Mouse (Mus musculus): ENCODE results near the gene Rnf213. TPM values are rescaled to one million over a fixed set of nuclear protein-coding genes. Genes with fewer than 3 reads are reported as not detected.

The Rnf213 gene
- polyA plus RNA-seq, 1 experiment from 2014 or later, result 0.72 TPM

- Histone ChIP-seq H3K4me2 (ENCODE audit: low read depth, low read length) (no peak overlapping the region), H3K4me1 (ENCODE audit: control insufficient read depth, insufficient read depth, low read length) (0 out of 2 replicates have a peak, but pooled peaks cover 7% of the 10 kb centered on the region), H3K9ac (replicated peaks; ENCODE audit: low read depth, low read length) (no peak overlapping the region), H3K27ac (ENCODE audit: low read depth, low read length) (no peak overlapping the region), H3K27me3 (ENCODE audit: control insufficient read depth, insufficient read depth, low read length) (no peaks in the 10 kb centered on the region), H3K9me3 (ENCODE audit: control insufficient read depth, low read length) (no peaks in the 10 kb centered on the region), H3K4me3 (ENCODE audit: low read depth, low read length) (no peak overlapping the region), H3K36me3 (ENCODE audit: control insufficient read depth, insufficient read depth, low read length) (no peaks in the 10 kb centered on the region)
- ATAC-seq (ENCODE audit: low read depth), result no peak
- 83% methylated on average over 6 of the region's 6 CpGs for WGBS
These were observed 34.5 kb downstream of the Rnf213 start for GRCm38 (mm10) chr11:119427431-119427830.

GRCm38 (mm10) chr11:119427986-119428385 is 35.1 kb downstream of the Rnf213 start:
- Histone ChIP-seq H3K36me3 (ENCODE audit: control insufficient read depth, insufficient read depth, low read length) (no peaks in the 10 kb centered on the region), H3K9me3 (ENCODE audit: control insufficient read depth, low read length) (no peaks in the 10 kb centered on the region), H3K4me3 (ENCODE audit: low read depth, low read length) (no peak overlapping the region), H3K9ac (replicated peaks; ENCODE audit: low read depth, low read length) (0 out of 2 replicates have a peak overlapping the region, but pooled peaks have one; percentile 16), H3K4me2 (ENCODE audit: low read depth, low read length) (peak overlapping the region; percentile 53; the same call in 1 of the 2 replicates), H3K27me3 (ENCODE audit: control insufficient read depth, insufficient read depth, low read length) (no peaks in the 10 kb centered on the region), H3K27ac (ENCODE audit: low read depth, low read length) (no peak overlapping the region), H3K4me1 (ENCODE audit: control insufficient read depth, insufficient read depth, low read length) (0 out of 2 replicates have a peak, but pooled peaks cover 7% of the 10 kb centered on the region)
- ATAC-seq (ENCODE audit: low read depth), result no peak
- WGBS, result 89% methylated on average over 5 of the region's 5 CpGs

GRCm38 (mm10) chr11:119428649-119429136 is 35.8 kb downstream of the Rnf213 start:
- peak overlapping the region; percentile 22 for H3K4me3 ChIP-seq (ENCODE audit: low read depth, low read length)
- H3K36me3 ChIP-seq (ENCODE audit: control insufficient read depth, insufficient read depth, low read length), result no peaks in the 10 kb centered on the region
- H3K9ac ChIP-seq (replicated peaks; ENCODE audit: low read depth, low read length), result 0 out of 2 replicates have a peak overlapping the region, but pooled peaks have one; percentile 16
- 0 out of 2 replicates have a peak, but pooled peaks cover 7% of the 10 kb centered on the region for H3K4me1 ChIP-seq (ENCODE audit: control insufficient read depth, insufficient read depth, low read length)
- peak overlapping the region; percentile 53 for H3K4me2 ChIP-seq (ENCODE audit: low read depth, low read length)
- 1% methylated on average over 16 of the region's 35 CpGs for WGBS
- no peak overlapping the region for H3K27ac ChIP-seq (ENCODE audit: low read depth, low read length)
- no peaks in the 10 kb centered on the region for H3K9me3 ChIP-seq (ENCODE audit: control insufficient read depth, low read length)
- peak; percentile 65; the same call in 1 of the 2 replicates for ATAC-seq (ENCODE audit: low read depth)
- no peaks in the 10 kb centered on the region for H3K27me3 ChIP-seq (ENCODE audit: control insufficient read depth, insufficient read depth, low read length)

- 0 out of 2 replicates have a peak, but pooled peaks cover 7% of the 10 kb centered on the region for H3K4me1 ChIP-seq (ENCODE audit: control insufficient read depth, insufficient read depth, low read length)
- no peaks in the 10 kb centered on the region for H3K9me3 ChIP-seq (ENCODE audit: control insufficient read depth, low read length)
- no peak overlapping the region for H3K4me3 ChIP-seq (ENCODE audit: low read depth, low read length)
- H3K9ac ChIP-seq (replicated peaks; ENCODE audit: low read depth, low read length), result no peak overlapping the region
- 87% methylated on average over 12 of the region's 12 CpGs for WGBS
- ATAC-seq (ENCODE audit: low read depth), result no peak
- no peaks in the 10 kb centered on the region for H3K27me3 ChIP-seq (ENCODE audit: control insufficient read depth, insufficient read depth, low read length)
- no peak overlapping the region for H3K27ac ChIP-seq (ENCODE audit: low read depth, low read length)
- no peaks in the 10 kb centered on the region for H3K36me3 ChIP-seq (ENCODE audit: control insufficient read depth, insufficient read depth, low read length)
- no peak overlapping the region for H3K4me2 ChIP-seq (ENCODE audit: low read depth, low read length)
These were observed 38.6 kb downstream of the Rnf213 start for GRCm38 (mm10) chr11:119431516-119431915.

GRCm38 (mm10) chr11:119432706-119433105 is 39.8 kb downstream of the Rnf213 start:
- H3K4me1 ChIP-seq (ENCODE audit: control insufficient read depth, insufficient read depth, low read length), result 0 out of 2 replicates have a peak, but pooled peaks cover 7% of the 10 kb centered on the region
- no peak overlapping the region for H3K4me2 ChIP-seq (ENCODE audit: low read depth, low read length)
- H3K4me3 ChIP-seq (ENCODE audit: low read depth, low read length), result no peak overlapping the region
- 89% methylated on average over 7 of the region's 7 CpGs for WGBS
- no peaks in the 10 kb centered on the region for H3K9me3 ChIP-seq (ENCODE audit: control insufficient read depth, low read length)
- no peak overlapping the region for H3K27ac ChIP-seq (ENCODE audit: low read depth, low read length)
- H3K9ac ChIP-seq (replicated peaks; ENCODE audit: low read depth, low read length), result no peak overlapping the region
- H3K27me3 ChIP-seq (ENCODE audit: control insufficient read depth, insufficient read depth, low read length), result no peaks in the 10 kb centered on the region
- no peaks in the 10 kb centered on the region for H3K36me3 ChIP-seq (ENCODE audit: control insufficient read depth, insufficient read depth, low read length)
- no peak for ATAC-seq (ENCODE audit: low read depth)

GRCm38 (mm10) chr11:119434316-119434715 is 41.4 kb downstream of the Rnf213 start:
- ATAC-seq (ENCODE audit: low read depth), result no peak
- no peaks in the 10 kb centered on the region for H3K36me3 ChIP-seq (ENCODE audit: control insufficient read depth, insufficient read depth, low read length)
- H3K9me3 ChIP-seq (ENCODE audit: control insufficient read depth, low read length), result no peaks in the 10 kb centered on the region
- H3K4me2 ChIP-seq (ENCODE audit: low read depth, low read length), result no peak overlapping the region
- H3K4me1 ChIP-seq (ENCODE audit: control insufficient read depth, insufficient read depth, low read length), result no peaks in the 10 kb centered on the region
- H3K27ac ChIP-seq (ENCODE audit: low read depth, low read length), result no peak overlapping the region
- no peaks in the 10 kb centered on the region for H3K27me3 ChIP-seq (ENCODE audit: control insufficient read depth, insufficient read depth, low read length)
- WGBS, result 66% methylated on average over 4 of the region's 4 CpGs
- H3K9ac ChIP-seq (replicated peaks; ENCODE audit: low read depth, low read length), result no peak overlapping the region
- H3K4me3 ChIP-seq (ENCODE audit: low read depth, low read length), result no peak overlapping the region

GRCm38 (mm10) chr11:119435880-119436872 is 43.3 kb downstream of the Rnf213 start:
- Histone ChIP-seq H3K27me3 (ENCODE audit: control insufficient read depth, insufficient read depth, low read length) (no peaks in the 10 kb centered on the region), H3K9ac (replicated peaks; ENCODE audit: low read depth, low read length) (no peak overlapping the region), H3K27ac (ENCODE audit: low read depth, low read length) (no peak overlapping the region), H3K4me1 (ENCODE audit: control insufficient read depth, insufficient read depth, low read length) (no peaks in the 10 kb centered on the region), H3K4me3 (ENCODE audit: low read depth, low read length) (no peak overlapping the region), H3K36me3 (ENCODE audit: control insufficient read depth, insufficient read depth, low read length) (no peaks in the 10 kb centered on the region), H3K4me2 (ENCODE audit: low read depth, low read length) (no peak overlapping the region), H3K9me3 (ENCODE audit: control insufficient read depth, low read length) (no peaks in the 10 kb centered on the region)
- 80% methylated on average over 19 of the region's 19 CpGs for whole genome bisulfite sequencing
- no peak for ATAC-seq (ENCODE audit: low read depth)

- no peak for ATAC-seq (ENCODE audit: low read depth)
- H3K9ac ChIP-seq (replicated peaks; ENCODE audit: low read depth, low read length), result no peak overlapping the region
- H3K4me2 ChIP-seq (ENCODE audit: low read depth, low read length), result no peak overlapping the region
- WGBS, result 90% methylated on average over 8 of the region's 8 CpGs
- no peaks in the 10 kb centered on the region for H3K4me1 ChIP-seq (ENCODE audit: control insufficient read depth, insufficient read depth, low read length)
- no peaks in the 10 kb centered on the region for H3K36me3 ChIP-seq (ENCODE audit: control insufficient read depth, insufficient read depth, low read length)
- H3K4me3 ChIP-seq (ENCODE audit: low read depth, low read length), result no peak overlapping the region
- H3K9me3 ChIP-seq (ENCODE audit: control insufficient read depth, low read length), result no peaks in the 10 kb centered on the region
- H3K27me3 ChIP-seq (ENCODE audit: control insufficient read depth, insufficient read depth, low read length), result no peaks in the 10 kb centered on the region
- H3K27ac ChIP-seq (ENCODE audit: low read depth, low read length), result no peak overlapping the region
These were observed 45.9 kb downstream of the Rnf213 start for GRCm38 (mm10) chr11:119438776-119439175.

GRCm38 (mm10) chr11:119442199-119442598 is 49.3 kb downstream of the Rnf213 start:
- H3K4me2 ChIP-seq (ENCODE audit: low read depth, low read length), result no peak overlapping the region
- no peak overlapping the region for H3K27ac ChIP-seq (ENCODE audit: low read depth, low read length)
- ATAC-seq (ENCODE audit: low read depth), result no peak
- no peak overlapping the region for H3K4me3 ChIP-seq (ENCODE audit: low read depth, low read length)
- no peaks in the 10 kb centered on the region for H3K4me1 ChIP-seq (ENCODE audit: control insufficient read depth, insufficient read depth, low read length)
- H3K9me3 ChIP-seq (ENCODE audit: control insufficient read depth, low read length), result no peaks in the 10 kb centered on the region
- H3K36me3 ChIP-seq (ENCODE audit: control insufficient read depth, insufficient read depth, low read length), result no peaks in the 10 kb centered on the region
- WGBS, result 94% methylated on average over 8 of the region's 8 CpGs
- H3K9ac ChIP-seq (replicated peaks; ENCODE audit: low read depth, low read length), result no peak overlapping the region
- H3K27me3 ChIP-seq (ENCODE audit: control insufficient read depth, insufficient read depth, low read length), result no peaks in the 10 kb centered on the region
